Mouse (Mus musculus): ENCODE data around the gene Sft2d1.

DNA sequence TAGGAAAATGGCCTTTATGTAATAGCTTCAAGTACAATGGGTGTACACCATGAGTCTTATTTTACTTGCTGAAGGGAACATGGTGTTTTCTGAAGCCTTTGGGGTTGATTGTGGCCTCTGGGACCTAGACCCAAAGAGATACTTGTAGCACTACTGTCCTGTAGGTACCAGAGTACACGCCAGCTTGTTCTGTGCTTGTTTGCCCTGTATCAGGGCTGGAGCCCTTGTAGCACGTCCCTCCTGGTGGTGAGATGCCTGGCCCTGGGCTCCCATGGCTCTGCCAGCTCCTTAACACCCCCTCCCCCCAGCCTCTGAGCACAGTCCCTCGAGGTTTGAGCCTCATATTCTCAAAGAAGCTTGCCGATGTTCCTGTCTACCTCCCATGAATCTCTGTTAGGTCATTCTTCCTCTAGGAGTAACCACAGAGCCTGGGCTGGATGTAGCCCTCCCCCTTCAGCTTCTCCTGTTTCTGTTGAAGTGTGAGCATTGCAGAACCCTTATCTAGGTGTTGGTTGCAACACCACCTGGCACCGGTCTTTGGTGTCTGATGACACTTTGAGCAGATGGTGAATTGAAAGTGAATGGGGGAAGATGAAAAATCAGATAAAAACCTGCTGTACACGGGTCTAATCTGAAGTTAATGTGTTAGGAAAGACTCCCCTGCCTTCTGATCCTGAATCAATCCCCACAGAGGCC lies 38.7 kb upstream of the Sft2d1 start:
- TF ChIP-seq CTCF (IDR thresholded peaks at IDR 0.05; ENCODE audit: low read depth) (no peak), EP300 (IDR thresholded peaks at IDR 0.05; ENCODE audit: low read depth) (no peak)
